Mouse (Mus musculus) adrenal gland, postnatal 14 days (tissue): ENCODE results near the gene Dhx36. TPM values are rescaled to one million over a fixed set of nuclear protein-coding genes. Genes with fewer than 3 reads are reported as not detected.

Experiments
- DNase-seq: peaks from one replicate; pipeline ENCODE4 v3.0.0; 2021; ENCODE audit warnings: mixed read lengths
- total RNA-seq: library from RNA; stranded (reverse); gene quantifications from 2 replicates; pipeline ENCODE4 v1.2.3, GENCODE M21; 2021

Dhx36 gene
- total RNA-seq, 1 experiment from 2014 or later = 33.4 TPM

GRCm38 (mm10) chr3:62433675-62434074, 73.1 kb downstream of the Dhx36 start:
- DNase-seq = no peak

GRCm38 (mm10) chr3:62418387-62419138, 88.2 kb downstream of the Dhx36 start:
- DNase-seq = no peak

Other genes starting within 250 kb of the Dhx36 start
- gene Arhgef26, start 168.7 kb downstream of the Dhx36 start, total RNA-seq = 5.1 and 5.8 TPM in 2 replicates
- not detected in 2 replicates for gene Gpr149, start 98.1 kb upstream of the Dhx36 start, total RNA-seq